Mouse (Mus musculus) spleen, postnatal 36 days (tissue): Measurements from ENCODE around the gene Tmprss12.
"Not testable (repeated sequence)": the region's sequence is repeated elsewhere in the genome, so short reads cannot be mapped to it uniquely, and the experiment has no call there.

Experiments
- DNase-seq, 2 experiments: peaks; one replicate each; pipeline ENCODE4 v3.0.0; 2022; ENCODE audit warnings: low spot score in 2 of 2, mixed read lengths in 1 of 2

Gene Tmprss12

GRCm38 (mm10) chr15:100324021-100324591 is 43.5 kb downstream of the Tmprss12 start:
- no peak for DNase-seq

GRCm38 (mm10) chr15:100325235-100325634 is 44.6 kb downstream of the Tmprss12 start:
- no peak for DNase-seq

DNA sequence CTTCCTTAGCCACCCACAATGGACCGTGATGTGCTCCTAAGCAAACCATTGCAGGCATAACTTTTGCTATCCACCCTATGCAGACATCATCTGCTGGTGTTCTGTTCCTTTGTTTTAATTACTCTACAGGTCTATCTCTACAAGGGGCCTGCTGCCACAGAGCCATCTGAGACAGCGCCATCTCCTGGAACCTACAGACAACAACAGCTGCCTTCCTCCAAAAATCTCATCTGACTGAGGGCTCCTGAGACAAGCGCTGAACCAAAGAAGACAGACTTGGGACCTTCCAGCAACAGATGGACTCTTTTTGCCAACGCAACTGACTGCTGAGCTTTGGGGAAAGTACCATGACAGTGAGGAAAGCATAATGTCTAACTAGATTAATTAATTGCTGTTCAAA is 47.5 kb downstream of the Tmprss12 start:
- DNase-seq, result not testable (repeated sequence)

- DNase-seq, result not testable (repeated sequence)
These were observed 48.7 kb downstream of the Tmprss12 start for GRCm38 (mm10) chr15:100329336-100329735.

GRCm38 (mm10) chr15:100330739-100331138 is 50.1 kb downstream of the Tmprss12 start:
- DNase-seq, result no peak

DNA sequence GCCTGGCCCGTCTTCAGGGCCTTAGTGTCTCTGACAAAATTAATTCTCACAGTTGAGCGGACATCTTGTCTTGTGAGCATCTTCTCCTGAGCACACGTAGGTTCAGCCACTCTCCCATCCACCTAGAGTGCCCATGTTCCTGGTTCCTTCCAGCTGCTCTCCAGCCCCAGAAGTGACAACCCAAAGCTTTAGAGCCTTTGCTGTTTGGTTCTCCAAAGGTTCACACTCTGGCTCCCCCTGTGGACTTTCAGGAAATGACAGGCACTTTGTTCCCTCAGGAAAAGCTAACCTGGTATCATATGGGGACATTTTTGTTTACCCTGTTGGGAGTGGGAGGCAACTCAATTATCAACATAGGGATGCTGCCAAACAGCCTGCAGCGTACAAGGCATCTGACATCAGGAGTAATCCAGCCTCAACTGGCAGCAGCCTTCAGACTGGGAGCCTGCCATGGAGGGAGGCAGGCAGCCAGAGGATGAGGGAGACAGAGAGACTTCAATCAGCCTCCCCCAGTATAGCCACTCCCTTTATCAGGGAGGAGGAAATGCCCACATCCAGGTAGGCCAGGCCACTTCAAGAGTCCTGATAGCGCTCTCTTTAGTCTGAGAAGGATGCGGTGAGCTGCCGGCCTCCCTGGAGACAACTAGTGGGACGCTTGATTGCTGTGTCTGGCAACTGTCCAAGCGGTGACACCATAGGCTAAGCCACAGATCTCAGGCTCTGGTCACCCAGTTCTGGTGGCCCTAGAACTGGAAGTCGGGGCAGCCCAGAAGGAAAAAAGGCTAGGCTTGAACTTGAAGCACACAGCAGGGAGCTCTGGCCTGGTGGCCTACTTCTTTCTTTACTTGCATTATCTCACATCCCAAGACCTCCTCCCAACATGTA is 51.7 kb downstream of the Tmprss12 start:
- not testable (repeated sequence) for DNase-seq

- DNase-seq, result no peak
These were observed 54.0 kb downstream of the Tmprss12 start, which contains the start of gene Mettl7a3 for GRCm38 (mm10) chr15:100334629-100335028. TSS of gene Mettl7a3 (plus strand) at chr15:100334929.

DNA sequence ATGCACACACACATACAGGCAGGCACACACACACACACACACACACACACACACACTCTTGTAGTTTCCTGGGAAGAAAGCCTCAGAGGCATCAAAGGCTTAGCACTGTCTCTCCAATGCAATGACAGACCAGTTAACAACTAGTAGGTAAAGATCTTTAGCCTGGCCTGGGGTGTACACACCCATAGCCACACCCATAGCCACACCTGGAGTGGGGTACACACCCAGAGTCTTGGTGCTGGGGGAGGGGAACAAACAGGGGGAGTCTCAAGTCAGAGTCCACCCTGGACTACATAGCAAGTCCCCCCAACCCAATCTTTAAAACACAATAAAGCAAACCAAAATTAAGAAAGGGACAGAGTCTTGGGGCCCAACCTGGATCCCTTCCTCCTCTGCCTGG is 56.7 kb downstream of the Tmprss12 start:
- DNase-seq, result not testable (repeated sequence)

- peak; percentile 67 to 72 for DNase-seq
These were observed 57.2 kb downstream of the Tmprss12 start for GRCm38 (mm10) chr15:100337847-100338246.

GRCm38 (mm10) chr15:100341314-100341980 is 60.8 kb downstream of the Tmprss12 start:
- not testable (repeated sequence) for DNase-seq
